Mouse (Mus musculus) cortical plate, adult 2 months (tissue): ENCODE data around the gene Mff. TPM values are rescaled to one million over a fixed set of nuclear protein-coding genes. Genes with fewer than 3 reads are reported as not detected.

ENCODE experiments used
- H3K27ac ChIP-seq: fragments of 200-500 bp; 2 replicates; pipeline ENCODE4 v1.5.1; 2012; ENCODE audit warnings: low read length, control low read depth, inconsistent platforms; ENCODE audit not compliant: insufficient read depth
- H3K4me1 ChIP-seq: fragments of 200-500 bp; 2 replicates; pipeline ENCODE4 v1.6.1; 2011; ENCODE audit warnings: low read length; ENCODE audit not compliant: control insufficient read depth, insufficient read depth
- H3K4me3 ChIP-seq: fragments of 200-500 bp; 2 replicates; pipeline ENCODE4 v1.5.1; 2011; ENCODE audit warnings: mild to moderate bottlenecking, low read length, control low read depth; ENCODE audit not compliant: insufficient read depth
- CTCF ChIP-seq: fragments of 200-500 bp; IDR thresholded peaks from 2 replicates; pipeline ENCODE4 v1.5.1; 2011; ENCODE audit warnings: mild to moderate bottlenecking, control low read depth, low read length; ENCODE audit not compliant: insufficient read depth; ENCODE audit errors: extremely low read depth
- POLR2A ChIP-seq: fragments of 200-500 bp; IDR thresholded peaks from 2 replicates; pipeline ENCODE4 v1.6.1; 2011; ENCODE audit warnings: mild to moderate bottlenecking, low read length, control low read depth; ENCODE audit not compliant: insufficient read depth; ENCODE audit errors: extremely low read depth
- polyA plus RNA-seq: library from polyadenylated mRNA; depleted of rRNA; stranded (reverse); fragments of >200 nt; gene quantifications from 2 replicates; pipeline ENCODE4 v1.2.3, GENCODE M21; 2012; rRNA removed

The Mff gene
- polyA plus RNA-seq, 1 experiment = 365 TPM

DNA sequence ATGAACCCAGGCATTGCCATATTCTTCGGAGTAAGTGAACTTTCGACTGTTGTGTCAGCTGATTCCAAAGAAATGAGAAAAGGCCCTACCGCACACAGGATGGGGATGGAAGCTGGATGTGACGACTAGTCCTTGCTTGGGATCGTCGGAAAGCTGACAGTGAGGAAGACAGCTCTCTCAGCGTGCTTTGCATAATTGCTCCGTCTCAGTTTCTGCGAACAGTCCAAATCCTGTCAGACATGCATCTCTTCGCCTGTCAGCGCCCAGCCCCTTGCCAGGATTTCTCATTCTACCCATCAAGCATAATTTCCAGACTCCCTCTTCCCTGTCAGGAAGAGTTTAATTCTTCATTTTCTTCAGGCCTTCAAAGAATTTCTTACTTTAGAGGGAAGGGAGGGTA is 66.4 kb downstream of the Mff start:
- peaks cover 4% of the 10 kb centered on the region; the same call in 1 of the 2 replicates for H3K4me1 ChIP-seq
- H3K4me3 ChIP-seq = no peak overlapping the region
- H3K27ac ChIP-seq = no peak overlapping the region
- TF ChIP-seq POLR2A = no peak
- TF ChIP-seq CTCF = no peak

DNA sequence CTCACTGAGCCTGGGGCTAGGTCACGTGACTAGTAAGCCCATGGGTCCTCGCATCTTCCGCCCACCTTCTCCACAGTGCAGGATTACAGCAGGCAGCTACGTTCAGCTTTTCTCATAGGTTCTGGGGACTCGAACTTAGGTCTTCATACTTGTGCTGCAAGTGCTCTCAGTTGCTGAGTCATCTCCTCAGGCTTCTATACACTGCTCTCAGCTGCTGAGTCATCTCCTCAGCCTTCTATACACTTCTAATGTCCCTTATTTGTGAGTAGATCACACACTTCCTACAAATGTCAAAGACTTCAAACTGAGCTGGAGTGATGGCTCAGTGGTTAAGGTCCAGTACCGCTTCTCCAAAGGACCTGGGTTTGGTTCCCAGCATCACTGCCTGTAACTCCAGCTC is 67.5 kb downstream of the Mff start:
- Histone ChIP-seq H3K27ac (no peak overlapping the region), H3K4me3 (no peak overlapping the region), H3K4me1 (peaks cover 5% of the 10 kb centered on the region; the same call in 1 of the 2 replicates)
- no peak for TF ChIP-seq CTCF

DNA sequence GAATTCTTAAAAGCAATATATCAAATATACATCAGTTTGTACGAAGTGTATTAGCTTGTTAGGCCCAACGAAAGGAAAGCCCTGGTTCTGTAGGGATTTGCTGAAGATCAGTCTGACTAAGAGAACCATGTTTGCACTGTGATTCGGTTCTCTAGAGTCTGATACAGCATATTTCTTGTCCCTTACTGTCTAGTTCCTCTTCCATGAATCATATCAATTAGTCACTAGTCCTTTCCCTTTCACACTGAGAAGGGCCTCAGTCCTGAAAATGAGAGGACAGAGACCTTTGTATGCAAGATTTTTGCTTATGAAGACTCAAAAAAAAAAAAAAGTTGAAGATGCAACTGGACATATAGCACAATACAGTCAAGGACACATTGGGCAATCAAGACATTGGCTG is 68.4 kb downstream of the Mff start:
- Histone ChIP-seq H3K4me3 (no peak overlapping the region), H3K27ac (no peak overlapping the region), H3K4me1 (peaks cover 5% of the 10 kb centered on the region; the same call in 1 of the 2 replicates)
- no peak for TF ChIP-seq CTCF

DNA sequence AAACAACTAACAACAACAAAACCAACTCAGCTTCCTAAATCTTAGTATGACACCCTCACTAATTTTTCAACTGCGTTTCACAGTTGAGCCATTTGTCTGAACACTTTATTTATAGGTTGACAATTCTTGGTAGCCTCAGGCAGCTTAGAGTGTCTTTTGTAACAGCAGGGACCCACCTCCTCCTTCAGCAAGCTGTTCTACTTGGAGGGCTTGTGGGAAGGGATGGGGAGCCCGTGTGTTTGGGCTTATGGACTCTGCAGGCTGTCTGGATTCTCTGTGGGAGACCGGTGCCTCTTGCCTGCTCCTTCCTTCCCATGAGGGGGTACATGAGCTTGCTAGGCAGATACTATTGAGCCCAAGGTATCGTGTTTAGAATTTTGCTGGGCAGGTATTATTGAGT is 69.3 kb downstream of the Mff start:
- Histone ChIP-seq H3K4me3 (no peak overlapping the region), H3K27ac (no peak overlapping the region), H3K4me1 (peaks cover 5% of the 10 kb centered on the region; the same call in 1 of the 2 replicates)
- TF ChIP-seq CTCF (no peak), POLR2A (no peak)

DNA sequence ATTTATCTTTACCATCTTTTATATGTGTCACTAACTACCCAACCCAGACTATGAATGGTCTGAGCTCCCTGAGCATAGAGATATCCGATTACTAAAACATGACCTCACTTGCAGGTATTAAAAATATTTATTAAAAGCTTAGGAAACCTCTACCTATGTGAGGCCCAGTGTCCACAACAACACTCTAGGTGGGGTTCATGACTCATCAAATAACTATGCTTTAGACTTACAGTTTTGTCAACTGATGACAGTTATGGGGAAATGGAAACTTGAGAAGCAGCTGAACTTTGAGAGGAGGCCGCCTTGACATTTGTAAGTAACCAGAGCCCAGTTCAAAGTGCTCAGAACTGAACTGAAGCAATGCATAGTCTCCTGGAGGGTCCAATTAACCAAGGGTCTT is 70.5 kb downstream of the Mff start:
- Histone ChIP-seq H3K4me3 (no peak overlapping the region), H3K27ac (0 out of 2 replicates have a peak overlapping the region, but pooled peaks have one; percentile 65), H3K4me1 (peaks cover 5% of the 10 kb centered on the region; the same call in 1 of the 2 replicates)
- no peak for TF ChIP-seq POLR2A
- TF ChIP-seq CTCF = no peak

DNA sequence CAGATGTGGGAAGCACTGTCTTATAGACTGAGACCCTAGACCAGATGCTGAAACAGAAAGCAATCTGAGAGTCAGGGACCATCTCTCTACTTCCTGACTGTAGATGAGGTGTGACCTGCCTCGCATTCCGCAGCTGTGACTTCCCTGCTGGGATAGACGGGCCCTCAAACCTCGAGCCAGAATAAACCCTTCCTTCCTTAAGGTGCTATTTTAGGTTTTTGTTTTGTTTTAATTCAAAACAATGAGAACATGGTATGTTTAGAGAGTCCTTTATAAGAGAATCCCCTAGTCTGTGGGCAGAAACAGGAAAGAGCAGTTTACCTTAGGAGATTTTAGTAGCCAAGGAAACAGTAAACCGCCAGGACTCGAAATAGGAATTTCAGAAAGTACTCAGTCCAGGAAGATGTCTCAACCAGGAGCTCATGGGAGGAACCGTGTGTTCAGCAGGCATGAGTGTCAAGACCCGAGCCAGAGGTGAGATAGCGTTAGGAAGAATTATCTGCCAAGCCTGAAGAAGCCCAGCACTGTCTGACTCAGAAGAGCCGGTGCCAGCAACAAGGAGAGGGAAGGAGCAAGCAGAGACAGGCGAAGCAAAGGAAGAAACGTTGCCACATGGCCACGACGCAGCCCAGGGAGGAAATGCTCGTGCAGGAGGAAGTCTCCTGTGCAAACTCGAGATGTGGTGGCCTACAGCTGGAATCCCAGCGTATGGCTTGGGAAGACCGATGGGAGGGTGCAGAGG is 71.2 kb downstream of the Mff start:
- peaks cover 5% of the 10 kb centered on the region; the same call in 1 of the 2 replicates for H3K4me1 ChIP-seq
- 0 out of 2 replicates have a peak overlapping the region, but pooled peaks have one; percentile 65 for H3K27ac ChIP-seq
- H3K4me3 ChIP-seq = no peak overlapping the region
- no peak for TF ChIP-seq POLR2A
- TF ChIP-seq CTCF = no peak

DNA sequence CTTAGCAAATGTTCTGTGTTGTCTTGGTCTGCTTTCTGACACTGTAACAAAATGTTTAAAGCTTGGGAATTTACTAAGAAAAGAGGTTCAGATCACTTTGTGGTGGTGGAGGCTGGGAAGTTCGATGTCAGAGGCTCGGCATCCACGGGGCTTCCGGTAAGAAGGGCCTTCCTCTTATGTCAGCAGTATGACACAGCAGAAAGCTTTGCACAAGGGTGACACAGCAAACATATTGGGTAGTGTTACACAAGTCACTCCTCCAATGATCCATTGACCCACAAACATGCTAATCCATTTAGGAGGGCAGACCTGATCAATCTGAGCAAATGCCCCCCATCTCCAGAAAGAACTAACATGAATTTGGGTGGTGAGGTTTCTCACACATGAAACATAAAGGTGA is 72.4 kb downstream of the Mff start:
- TF ChIP-seq POLR2A = no peak
- TF ChIP-seq CTCF = no peak
- no peak overlapping the region for H3K4me3 ChIP-seq
- H3K27ac ChIP-seq = no peak overlapping the region
- H3K4me1 ChIP-seq = peaks cover 5% of the 10 kb centered on the region; the same call in 1 of the 2 replicates

DNA sequence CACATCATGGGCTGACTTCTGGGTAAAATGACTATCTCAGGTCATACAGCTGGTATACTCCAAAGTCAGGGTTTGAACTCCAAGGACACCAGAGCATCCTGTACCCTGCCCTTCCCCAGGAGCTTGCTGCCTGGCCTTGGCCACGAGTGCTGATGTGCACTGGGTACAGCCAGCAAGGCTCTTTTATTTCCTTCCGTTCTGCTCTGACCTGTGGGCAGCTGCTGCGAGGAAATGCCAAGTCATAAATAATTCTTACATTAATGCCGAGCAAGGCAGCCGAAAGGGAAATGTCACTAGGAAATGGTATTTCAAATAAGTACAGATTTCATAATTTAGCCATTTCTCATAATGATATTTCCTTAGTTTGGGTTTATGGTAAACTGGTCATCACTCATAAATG is 73.6 kb downstream of the Mff start:
- Histone ChIP-seq H3K4me3 (no peak overlapping the region), H3K27ac (no peak overlapping the region), H3K4me1 (peaks cover 5% of the 10 kb centered on the region; the same call in 1 of the 2 replicates)
- TF ChIP-seq POLR2A (no peak), CTCF (no peak)

DNA sequence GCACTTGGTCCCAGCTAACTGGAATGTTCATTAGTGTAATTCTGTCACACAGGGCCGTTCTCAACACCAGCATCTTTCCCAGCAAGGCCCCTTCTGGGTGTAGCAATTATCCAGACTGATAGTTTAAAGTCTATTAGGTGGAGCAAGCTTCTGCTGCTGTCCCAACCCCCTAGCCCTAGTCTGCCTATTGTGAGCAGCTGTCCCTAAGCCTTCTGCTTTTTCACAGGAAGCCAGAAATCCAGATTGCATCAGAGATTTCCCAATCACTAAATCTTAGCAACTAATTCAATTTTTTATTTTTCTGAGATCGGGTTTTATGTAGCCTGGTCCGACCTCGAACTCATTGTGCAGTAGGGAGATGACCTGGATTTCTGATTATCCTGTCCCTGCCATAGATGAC is 74.2 kb downstream of the Mff start:
- H3K4me3 ChIP-seq = no peak overlapping the region
- H3K4me1 ChIP-seq = peaks cover 5% of the 10 kb centered on the region; the same call in 1 of the 2 replicates
- no peak for TF ChIP-seq POLR2A
- TF ChIP-seq CTCF = no peak
- no peak overlapping the region for H3K27ac ChIP-seq

DNA sequence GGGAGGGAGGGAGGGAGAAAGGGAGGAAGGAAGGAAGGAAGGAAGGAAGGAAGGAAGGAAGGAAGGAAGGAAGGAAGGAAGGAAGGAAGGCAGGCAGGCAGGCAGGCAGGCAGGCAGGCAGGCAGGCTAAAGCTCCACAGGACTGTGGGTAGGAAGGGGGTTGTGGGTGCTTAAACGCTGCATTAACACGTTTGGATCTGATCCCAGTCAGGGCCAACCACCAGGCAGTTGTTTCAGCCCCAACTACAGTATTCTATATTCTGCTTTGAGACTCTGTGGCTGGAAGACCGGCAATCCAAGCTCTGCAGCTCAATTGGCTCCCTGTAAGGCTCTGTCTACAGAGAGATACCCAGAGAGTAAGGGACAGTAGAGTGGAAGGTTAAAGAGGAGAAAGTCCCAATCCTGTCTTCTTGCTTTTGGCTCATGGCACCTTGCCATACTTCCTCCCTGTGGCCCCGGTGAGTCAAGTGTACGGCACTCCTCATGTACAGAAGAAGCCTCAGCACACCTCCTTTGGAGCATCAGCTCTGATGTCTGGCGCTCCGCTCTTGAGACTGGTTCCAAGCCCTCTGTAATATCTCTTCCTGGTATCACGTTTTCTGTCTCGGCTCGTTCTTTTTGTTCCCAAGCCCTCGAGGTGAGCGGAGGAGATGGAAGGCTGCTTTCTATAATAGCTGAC is 76.6 kb downstream of the Mff start:
- no peak overlapping the region for H3K4me3 ChIP-seq
- H3K4me1 ChIP-seq = no peaks in the 10 kb centered on the region
- H3K27ac ChIP-seq = no peak overlapping the region
- TF ChIP-seq POLR2A (no peak), CTCF (no peak)

Other genes with a start within 250 kb of the Mff start
- 0.15 and 0.23 TPM in 2 replicates for gene Col4a4, start 138.0 kb upstream of the Mff start, polyA plus RNA-seq
- gene Col4a3, start 138.0 kb upstream of the Mff start, polyA plus RNA-seq = 0.19 and 0.30 TPM in 2 replicates
- not detected in 2 replicates for gene Tm4sf20, start 43.6 kb downstream of the Mff start, polyA plus RNA-seq
- gene Gm47791, start 46.4 kb downstream of the Mff start, polyA plus RNA-seq = not detected in 2 replicates
- gene Agfg1, start 114.6 kb downstream of the Mff start, polyA plus RNA-seq = 37.5 and 39.5 TPM in 2 replicates
- gene A030005L19Rik, start 188.4 kb downstream of the Mff start, polyA plus RNA-seq = 2.1 and 2.2 TPM in 2 replicates
- 0.19 TPM in 1 of 2 replicates, not detected in the other for gene A030014E15Rik, start 200.0 kb downstream of the Mff start, polyA plus RNA-seq
- gene Gm6217, start 206.5 kb downstream of the Mff start, polyA plus RNA-seq = not detected in 2 replicates
- gene A030003K21Rik, start 218.5 kb downstream of the Mff start, polyA plus RNA-seq = not detected in 2 replicates
- not detected in 2 replicates for gene Gm7544, start 231.1 kb downstream of the Mff start, polyA plus RNA-seq
- gene Gm47955, start 235.4 kb downstream of the Mff start, polyA plus RNA-seq = not detected in 2 replicates